Mouse (Mus musculus) brain, embryonic 14.5 days (tissue): ENCODE measurements around the gene Ndufv2.

Experiments used
- CTCF ChIP-seq: fragments of 200-500 bp; IDR thresholded peaks from 2 replicates; pipeline ENCODE4 v1.5.1; 2012; ENCODE audit warnings: inconsistent platforms, mild to moderate bottlenecking, moderate library complexity, borderline replicate concordance; ENCODE audit not compliant: insufficient read depth, insufficient read length; ENCODE audit errors: extremely low read depth
- POLR2A ChIP-seq: fragments of 200-500 bp; IDR thresholded peaks from 2 replicates; pipeline ENCODE4 v1.6.1; 2012; ENCODE audit warnings: mild to moderate bottlenecking, inconsistent platforms, borderline replicate concordance; ENCODE audit not compliant: poor library complexity, insufficient read depth, insufficient read length, severe bottlenecking; ENCODE audit errors: extremely low read depth

GRCm38 (mm10) chr17:66085038-66085437 is 16.3 kb downstream of the Ndufv2 start:
- TF ChIP-seq CTCF (no peak), POLR2A (no peak)
